Mouse (Mus musculus): ENCODE measurements around the gene Grik2.

- TF ChIP-seq MAX (IDR thresholded peaks at IDR 0.05; ENCODE audit: low read depth) (no peak), POLR2A (IDR thresholded peaks at IDR 0.05; ENCODE audit: insufficient read length, low read depth) (no peak), REST (IDR thresholded peaks at IDR 0.05; ENCODE audit: insufficient read depth, insufficient read length) (no peak), POLR2AphosphoS2 (IDR thresholded peaks at IDR 0.05; ENCODE audit: insufficient read length, low read depth) (no peak), USF1 (IDR thresholded peaks at IDR 0.05; ENCODE audit: low read depth) (no peak)
Measured at GRCm38 (mm10) chr10:49142658-49143057, 645.9 kb downstream of the Grik2 start.
